Mouse (Mus musculus): ENCODE results near the gene Gal3st3. TPM values are rescaled to one million over a fixed set of nuclear protein-coding genes. Genes with fewer than 3 reads are reported as not detected.

Gal3st3 gene
- polyA plus RNA-seq (2014; fragmentation: Illumina TruSeq; extraction: RNeasy Lipid Tissue Mini Kit (QIAGEN cat#74804); ENCODE audit: low read depth, low replicate concordance), result not detected

DNA sequence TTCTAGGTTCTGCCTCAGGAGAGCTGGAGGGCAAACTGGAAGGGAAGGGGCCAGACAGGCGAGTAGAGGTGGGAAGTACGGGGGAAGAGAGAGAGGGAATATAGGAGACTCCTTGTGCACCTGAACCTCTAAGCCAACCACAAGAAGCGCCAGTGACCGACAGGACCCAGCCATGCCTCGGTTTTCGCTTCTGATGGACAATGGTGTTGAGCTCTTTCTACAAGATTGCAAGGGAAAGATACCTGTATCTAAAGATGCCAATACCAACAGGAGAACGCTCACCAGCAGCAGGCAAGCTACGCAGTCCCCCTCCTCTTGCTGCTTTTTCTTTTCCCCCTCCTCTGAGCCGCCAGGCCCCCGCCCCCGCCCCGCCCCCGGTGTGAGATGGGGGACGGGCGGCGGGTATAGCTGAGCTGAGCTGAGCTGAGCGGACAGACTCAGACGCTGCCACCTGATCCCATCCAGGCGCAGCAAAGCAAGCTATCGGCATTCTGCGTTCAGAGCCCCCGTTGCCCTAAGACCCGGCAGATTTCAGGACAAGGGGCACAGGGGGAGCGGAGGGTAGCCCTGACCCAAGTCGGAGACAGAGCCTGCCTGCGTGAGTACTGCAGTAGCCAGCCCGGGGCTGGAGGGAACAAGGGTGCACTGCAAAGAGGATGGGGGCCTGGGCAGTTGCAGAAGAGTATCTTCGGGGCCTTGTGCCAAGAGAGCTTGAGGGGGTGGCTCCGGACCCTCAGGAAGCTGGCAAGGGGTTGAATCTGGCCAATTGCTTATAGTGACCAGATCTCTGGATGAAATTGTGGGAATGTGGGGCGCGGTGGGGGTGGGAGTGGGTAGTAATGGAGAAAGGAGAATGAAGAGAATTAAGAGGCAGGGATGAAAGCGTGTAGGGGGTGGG is at the start of gene Gal3st3:
Gal3st3 (plus strand) TSS at position 429 of the 898 bp plus-strand sequence.

DNA sequence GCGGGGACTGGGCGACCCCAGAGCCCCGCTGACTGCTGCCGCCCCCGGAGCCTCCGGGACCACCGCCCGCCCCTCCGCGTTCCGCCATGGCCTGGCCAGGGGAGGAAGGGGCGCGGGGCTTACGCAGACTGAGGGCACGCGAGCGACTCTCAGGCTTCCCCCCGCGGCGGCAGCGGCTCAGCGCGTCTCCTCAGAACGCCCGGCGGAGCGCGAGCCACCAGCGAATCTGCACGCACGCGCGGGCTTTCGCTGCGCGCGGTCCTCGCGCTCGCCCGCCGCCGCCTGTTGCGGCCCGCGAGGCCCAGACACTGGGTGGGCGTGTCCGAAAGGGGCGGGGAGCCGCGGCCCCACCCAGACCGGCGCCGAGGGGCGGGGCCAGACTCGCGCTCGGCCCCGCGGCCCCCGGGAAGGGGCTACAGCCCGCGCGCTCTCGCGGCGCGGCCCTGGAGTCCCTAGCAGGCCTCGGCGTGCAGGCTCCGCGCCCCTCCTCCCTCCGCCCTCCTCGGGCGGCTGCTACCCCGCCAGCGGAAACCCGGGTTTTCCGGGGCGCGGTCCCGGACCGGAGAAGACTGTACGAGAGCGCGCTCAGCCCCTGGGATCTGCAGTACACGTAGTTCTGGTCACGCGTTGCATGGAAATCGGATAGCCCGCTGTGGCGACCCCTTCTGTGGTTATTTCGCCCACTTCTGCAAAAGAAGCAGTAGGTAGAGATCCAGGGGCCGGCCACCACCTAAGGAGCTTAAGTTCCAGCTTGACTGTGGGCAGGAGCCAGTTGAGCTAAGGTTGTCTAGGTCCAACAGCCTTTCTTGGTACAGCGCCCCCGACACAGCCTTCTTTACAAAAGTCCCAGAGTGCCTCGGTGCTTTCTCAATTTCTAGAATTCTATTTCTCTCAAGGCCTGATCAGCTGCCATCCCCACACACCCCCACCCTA is 25.1 kb upstream of the Gal3st3 start, which contains the start of gene Pacs1:
Pacs1 (minus strand) TSS at position 319 of the 933 bp plus-strand sequence.

DNA sequence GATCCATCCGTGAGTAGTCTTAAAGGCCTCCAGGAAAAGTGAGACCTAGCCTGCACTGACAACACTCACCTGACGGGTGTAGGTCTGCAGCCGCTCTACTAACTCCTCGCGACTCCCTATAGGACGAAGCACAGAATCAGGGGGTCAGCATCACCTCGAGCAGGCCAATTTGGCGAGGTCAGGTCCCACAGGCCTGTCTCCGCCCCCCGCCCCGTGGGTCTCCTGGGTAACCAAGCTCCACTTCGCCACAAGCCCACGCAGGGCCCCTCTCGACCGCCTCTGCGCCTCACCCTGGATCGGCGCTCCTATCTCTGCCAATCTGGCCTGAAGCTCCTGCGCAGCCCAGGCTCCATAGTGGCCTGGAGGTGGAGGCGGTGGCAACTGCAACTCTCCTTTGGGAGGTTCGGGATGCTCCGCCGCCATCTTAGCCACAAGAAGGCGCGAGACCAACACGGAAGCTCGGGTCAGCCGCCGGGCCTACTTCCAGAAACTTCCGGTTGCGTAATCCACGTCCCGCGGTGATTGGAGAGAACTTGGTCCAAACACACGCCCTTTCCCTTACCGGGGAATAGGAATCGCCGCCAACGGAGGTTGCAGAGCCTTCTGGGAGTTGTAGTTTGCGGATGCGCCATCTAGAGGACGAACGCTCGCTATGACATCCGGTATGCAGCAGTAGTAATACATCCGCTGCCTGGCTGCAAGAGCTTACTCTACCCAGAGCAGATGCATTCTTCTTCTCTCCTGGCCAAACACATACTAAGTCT is 3.0 kb upstream of the Gal3st3 start, which contains the start of gene Sf3b2:
Sf3b2 (minus strand) TSS at position 484 of the 764 bp plus-strand sequence.

DNA sequence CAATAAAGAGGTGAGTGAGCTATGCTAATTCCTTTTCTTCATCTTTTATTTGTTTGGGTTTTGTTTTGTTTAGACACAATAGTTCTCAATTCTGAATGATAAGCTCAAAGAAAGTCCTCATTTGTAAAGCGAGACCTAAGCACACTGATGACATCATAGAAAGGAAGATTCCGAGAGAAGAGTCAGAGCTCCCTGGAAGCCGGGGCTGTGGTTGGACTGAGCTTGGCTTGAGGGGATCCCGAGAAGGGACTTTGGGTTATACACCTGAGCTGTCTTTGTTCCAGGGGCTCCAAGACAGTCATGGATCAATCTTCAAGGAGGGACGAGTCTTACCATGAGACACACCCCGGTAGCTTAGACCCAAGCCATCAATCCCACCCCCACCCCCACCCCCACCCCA is 37.3 kb downstream of the Gal3st3 start, which contains the start of gene Catsper1:
Catsper1 (plus strand) TSS at position 301 of the 400 bp plus-strand sequence.

DNA sequence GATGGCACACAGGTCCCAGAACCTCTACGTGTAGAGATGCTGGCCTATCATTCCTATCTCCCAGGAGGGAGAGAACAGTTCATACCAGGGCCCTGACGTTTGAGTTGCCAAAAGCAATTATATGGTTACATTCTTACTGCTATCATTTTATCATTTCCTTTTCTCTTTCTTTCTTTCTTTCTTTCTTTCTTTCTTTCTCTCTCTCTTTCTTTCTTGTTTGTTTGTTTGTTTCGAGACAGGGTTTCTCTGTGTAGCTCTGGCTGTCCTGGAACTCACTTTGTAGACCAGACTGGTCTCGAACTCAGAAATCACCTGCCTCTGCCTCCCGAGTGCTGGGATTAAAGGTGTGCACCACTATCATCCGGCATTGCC is 51.4 kb downstream of the Gal3st3 start, which contains the start of gene Cst6:
Cst6 (minus strand) TSS at position 73 of the 372 bp plus-strand sequence.

Other genes starting within 250 kb of the Gal3st3 start
- 0.23 TPM for gene Rin1, start 247.8 kb upstream of the Gal3st3 start, polyA plus RNA-seq (2014; fragmentation: Illumina TruSeq; extraction: RNeasy Lipid Tissue Mini Kit (QIAGEN cat#74804); ENCODE audit: low read depth, low replicate concordance)
- gene Cd248, start 230.3 kb upstream of the Gal3st3 start, polyA plus RNA-seq (2014; fragmentation: Illumina TruSeq; extraction: RNeasy Lipid Tissue Mini Kit (QIAGEN cat#74804); ENCODE audit: low read depth, low replicate concordance), result 0.41 TPM
- gene Tmem151a, start 212.8 kb upstream of the Gal3st3 start, polyA plus RNA-seq (2014; fragmentation: Illumina TruSeq; extraction: RNeasy Lipid Tissue Mini Kit (QIAGEN cat#74804); ENCODE audit: low read depth, low replicate concordance), result not detected
- 23.0 TPM for gene Yif1a, start 209.8 kb upstream of the Gal3st3 start, polyA plus RNA-seq (2014; fragmentation: Illumina TruSeq; extraction: RNeasy Lipid Tissue Mini Kit (QIAGEN cat#74804); ENCODE audit: low read depth, low replicate concordance)
- gene Cnih2, start 199.8 kb upstream of the Gal3st3 start, polyA plus RNA-seq (2014; fragmentation: Illumina TruSeq; extraction: RNeasy Lipid Tissue Mini Kit (QIAGEN cat#74804); ENCODE audit: low read depth, low replicate concordance), result not detected
- gene Rab1b, start 191.3 kb upstream of the Gal3st3 start, polyA plus RNA-seq (2014; fragmentation: Illumina TruSeq; extraction: RNeasy Lipid Tissue Mini Kit (QIAGEN cat#74804); ENCODE audit: low read depth, low replicate concordance), result 6.5 TPM
- gene Klc2, start 179.8 kb upstream of the Gal3st3 start, polyA plus RNA-seq (2014; fragmentation: Illumina TruSeq; extraction: RNeasy Lipid Tissue Mini Kit (QIAGEN cat#74804); ENCODE audit: low read depth, low replicate concordance), result 0.58 TPM
- gene Pacs1, start 25.2 kb upstream of the Gal3st3 start, polyA plus RNA-seq (2014; fragmentation: Illumina TruSeq; extraction: RNeasy Lipid Tissue Mini Kit (QIAGEN cat#74804); ENCODE audit: low read depth, low replicate concordance), result 5.5 TPM
- 42.7 TPM for gene Sf3b2, start 2.9 kb upstream of the Gal3st3 start, polyA plus RNA-seq (2014; fragmentation: Illumina TruSeq; extraction: RNeasy Lipid Tissue Mini Kit (QIAGEN cat#74804); ENCODE audit: low read depth, low replicate concordance)
- not detected for gene Catsper1, start 37.4 kb downstream of the Gal3st3 start, polyA plus RNA-seq (2014; fragmentation: Illumina TruSeq; extraction: RNeasy Lipid Tissue Mini Kit (QIAGEN cat#74804); ENCODE audit: low read depth, low replicate concordance)
- gene Cst6, start 51.2 kb downstream of the Gal3st3 start, polyA plus RNA-seq (2014; fragmentation: Illumina TruSeq; extraction: RNeasy Lipid Tissue Mini Kit (QIAGEN cat#74804); ENCODE audit: low read depth, low replicate concordance), result not detected
- 13.9 TPM for gene Eif1ad, start 68.4 kb downstream of the Gal3st3 start, polyA plus RNA-seq (2014; fragmentation: Illumina TruSeq; extraction: RNeasy Lipid Tissue Mini Kit (QIAGEN cat#74804); ENCODE audit: low read depth, low replicate concordance)
- gene Banf1, start 68.8 kb downstream of the Gal3st3 start, polyA plus RNA-seq (2014; fragmentation: Illumina TruSeq; extraction: RNeasy Lipid Tissue Mini Kit (QIAGEN cat#74804); ENCODE audit: low read depth, low replicate concordance), result 11.3 TPM
- 1.6 TPM for gene Sart1, start 90.4 kb downstream of the Gal3st3 start, polyA plus RNA-seq (2014; fragmentation: Illumina TruSeq; extraction: RNeasy Lipid Tissue Mini Kit (QIAGEN cat#74804); ENCODE audit: low read depth, low replicate concordance)
- not detected for gene Tsga10ip, start 104.2 kb downstream of the Gal3st3 start, polyA plus RNA-seq (2014; fragmentation: Illumina TruSeq; extraction: RNeasy Lipid Tissue Mini Kit (QIAGEN cat#74804); ENCODE audit: low read depth, low replicate concordance)
- 8.5 TPM for gene Drap1, start 126.6 kb downstream of the Gal3st3 start, polyA plus RNA-seq (2014; fragmentation: Illumina TruSeq; extraction: RNeasy Lipid Tissue Mini Kit (QIAGEN cat#74804); ENCODE audit: low read depth, low replicate concordance)
- gene AI837181, start 126.8 kb downstream of the Gal3st3 start, polyA plus RNA-seq (2014; fragmentation: Illumina TruSeq; extraction: RNeasy Lipid Tissue Mini Kit (QIAGEN cat#74804); ENCODE audit: low read depth, low replicate concordance), result 0.76 TPM
- not detected for gene Fosl1, start 149.2 kb downstream of the Gal3st3 start, polyA plus RNA-seq (2014; fragmentation: Illumina TruSeq; extraction: RNeasy Lipid Tissue Mini Kit (QIAGEN cat#74804); ENCODE audit: low read depth, low replicate concordance)
- 1.0 TPM for gene Ccdc85b, start 159.6 kb downstream of the Gal3st3 start, polyA plus RNA-seq (2014; fragmentation: Illumina TruSeq; extraction: RNeasy Lipid Tissue Mini Kit (QIAGEN cat#74804); ENCODE audit: low read depth, low replicate concordance)
- gene Fibp, start 162.3 kb downstream of the Gal3st3 start, polyA plus RNA-seq (2014; fragmentation: Illumina TruSeq; extraction: RNeasy Lipid Tissue Mini Kit (QIAGEN cat#74804); ENCODE audit: low read depth, low replicate concordance), result 6.2 TPM
- not detected for gene Ctsw, start 170.2 kb downstream of the Gal3st3 start, polyA plus RNA-seq (2014; fragmentation: Illumina TruSeq; extraction: RNeasy Lipid Tissue Mini Kit (QIAGEN cat#74804); ENCODE audit: low read depth, low replicate concordance)
- gene Efemp2, start 175.6 kb downstream of the Gal3st3 start, polyA plus RNA-seq (2014; fragmentation: Illumina TruSeq; extraction: RNeasy Lipid Tissue Mini Kit (QIAGEN cat#74804); ENCODE audit: low read depth, low replicate concordance), result 1.3 TPM
- 2.1 TPM for gene Mus81, start 190.1 kb downstream of the Gal3st3 start, polyA plus RNA-seq (2014; fragmentation: Illumina TruSeq; extraction: RNeasy Lipid Tissue Mini Kit (QIAGEN cat#74804); ENCODE audit: low read depth, low replicate concordance)
- 227 TPM for gene Cfl1, start 192.1 kb downstream of the Gal3st3 start, polyA plus RNA-seq (2014; fragmentation: Illumina TruSeq; extraction: RNeasy Lipid Tissue Mini Kit (QIAGEN cat#74804); ENCODE audit: low read depth, low replicate concordance)
- not detected for gene 1700020D05Rik, start 205.5 kb downstream of the Gal3st3 start, polyA plus RNA-seq (2014; fragmentation: Illumina TruSeq; extraction: RNeasy Lipid Tissue Mini Kit (QIAGEN cat#74804); ENCODE audit: low read depth, low replicate concordance)
- 0.58 TPM for gene Snx32, start 212.2 kb downstream of the Gal3st3 start, polyA plus RNA-seq (2014; fragmentation: Illumina TruSeq; extraction: RNeasy Lipid Tissue Mini Kit (QIAGEN cat#74804); ENCODE audit: low read depth, low replicate concordance)

All from adrenal gland, adult 10 weeks (tissue).